Mouse (Mus musculus): ENCODE results near the gene Psmd2.

GRCm38 (mm10) chr16:20657661-20658060 is 6.2 kb downstream of the Psmd2 start:
- TF ChIP-seq CTCF (IDR thresholded peaks at IDR 0.05; ENCODE audit: insufficient read depth, low read depth, low read length) (no peak), POLR2A (IDR thresholded peaks at IDR 0.05; ENCODE audit: insufficient read depth, low read depth, low read length) (no peak)

Measured in olfactory bulb, adult 2 months (tissue).